Mouse (Mus musculus): Measurements from ENCODE around the gene Cd44.

- TF ChIP-seq CTCF (IDR thresholded peaks at IDR 0.05; ENCODE audit: borderline replicate concordance, control insufficient read depth, extremely low read depth, insufficient read depth, low read length, poor library complexity) (no peak), POLR2A (IDR thresholded peaks at IDR 0.05; ENCODE audit: control insufficient read depth, extremely low read depth, insufficient read depth, low read length, poor library complexity) (no peak)
Measured at GRCm38 (mm10) chr2:102791641-102792040, 109.8 kb downstream of the Cd44 start.

Data from thymus, adult 2 months (tissue).